Mouse (Mus musculus) embryonic fibroblast, embryonic 13.5 days (primary cell): Measurements from ENCODE around the gene Cacng5.

ENCODE experiments used
- CTCF ChIP-seq: IDR thresholded peaks from 2 replicates; pipeline ENCODE4 v1.5.1; 2011; ENCODE audit warnings: mild to moderate bottlenecking, control low read depth, low read length, moderate library complexity, borderline replicate concordance; ENCODE audit not compliant: insufficient read depth
- POLR2A ChIP-seq: IDR thresholded peaks from 2 replicates; pipeline ENCODE4 v1.6.1; 2011; ENCODE audit warnings: low read depth, mild to moderate bottlenecking, control low read depth, low read length, moderate library complexity

DNA sequence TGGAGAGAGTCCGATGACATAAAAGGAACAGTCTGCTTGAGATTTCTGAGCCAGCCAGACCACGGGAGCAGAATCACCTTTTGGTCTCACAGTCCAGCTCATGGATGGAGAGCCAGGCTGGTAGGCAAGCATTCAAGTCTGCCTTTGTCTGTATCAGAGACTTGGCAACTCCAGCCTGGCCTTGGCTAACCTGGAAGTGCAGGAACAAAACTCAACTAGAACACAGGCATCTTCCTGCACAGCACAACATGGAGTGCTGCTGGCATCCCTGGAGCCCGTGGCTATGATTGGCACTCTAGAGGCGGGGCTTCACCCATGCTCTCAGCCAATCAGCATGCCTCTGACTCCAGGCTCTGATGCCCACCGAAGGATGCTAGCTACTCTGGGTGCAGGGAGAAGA lies 38.0 kb downstream of the Cacng5 start:
- no peak for TF ChIP-seq POLR2A
- TF ChIP-seq CTCF = no peak
